Mouse (Mus musculus): Measurements from ENCODE around the gene Arhgap22. TPM values are rescaled to one million over a fixed set of nuclear protein-coding genes. Genes with fewer than 3 reads are reported as not detected.

Arhgap22 gene
- polyA plus RNA-seq, 1 experiment from 2014 or later, result 8.1 TPM

DNA sequence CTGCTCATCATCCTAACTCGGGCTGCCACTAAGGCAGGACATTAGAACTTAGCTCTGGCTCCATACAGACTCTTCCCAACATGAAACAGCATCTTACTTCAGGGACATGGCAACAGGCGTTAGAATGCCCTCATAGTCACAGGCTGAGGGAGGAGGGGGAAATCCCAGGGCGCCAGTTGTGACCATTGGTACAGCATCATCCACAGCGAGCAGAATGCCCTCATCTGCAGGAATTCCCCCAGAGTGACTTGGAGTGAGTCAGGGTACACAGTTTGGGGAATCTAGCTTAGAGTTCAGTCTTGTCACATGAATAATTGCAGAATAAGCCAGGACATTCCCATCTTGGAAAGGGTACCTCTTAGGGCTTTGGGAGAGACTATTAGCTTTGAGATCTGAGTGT, 74.1 kb downstream of the Arhgap22 start:
- ATAC-seq (ENCODE audit: low read depth), result no peak
- Histone ChIP-seq H3K4me1 (replicated peaks; ENCODE audit: control insufficient read depth, insufficient read depth, low read length) (peaks cover 5% of the 10 kb centered on the region; the same call in 1 of the 2 replicates), H3K27ac (ENCODE audit: low read length) (no peak overlapping the region), H3K9me3 (ENCODE audit: control insufficient read depth, low read length) (no peaks in the 10 kb centered on the region), H3K36me3 (ENCODE audit: control insufficient read depth, insufficient read depth, low read length) (no peaks in the 10 kb centered on the region), H3K4me3 (ENCODE audit: low read length) (no peak overlapping the region), H3K27me3 (ENCODE audit: control insufficient read depth, insufficient read depth, low read depth, low read length) (no peaks in the 10 kb centered on the region), H3K9ac (ENCODE audit: low read length) (no peak overlapping the region), H3K4me2 (ENCODE audit: low read depth, low read length) (no peak overlapping the region)
- WGBS, result 75% methylated on average over 4 of the region's 4 CpGs

DNA sequence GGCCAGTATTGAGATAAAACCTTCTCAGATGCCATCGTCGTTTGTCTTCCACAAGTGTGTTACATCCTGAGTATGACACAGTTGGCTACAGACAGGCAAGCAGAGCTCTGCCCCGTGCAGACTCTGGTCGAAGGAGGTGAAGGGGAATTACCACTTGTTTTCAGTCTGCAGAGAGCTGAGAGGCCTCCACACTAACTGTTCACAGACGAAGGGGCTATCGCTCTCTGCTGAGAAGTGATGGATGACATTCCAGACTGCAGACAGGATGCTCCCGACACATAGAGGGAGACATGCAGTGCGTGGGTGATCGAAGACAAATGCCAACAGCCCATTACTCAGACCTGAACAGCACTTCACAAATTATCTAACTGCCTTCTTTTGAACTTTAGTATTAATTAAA, 76.2 kb downstream of the Arhgap22 start:
- Histone ChIP-seq H3K36me3 (ENCODE audit: control insufficient read depth, insufficient read depth, low read length) (no peaks in the 10 kb centered on the region), H3K9ac (ENCODE audit: low read length) (no peak overlapping the region), H3K4me1 (replicated peaks; ENCODE audit: control insufficient read depth, insufficient read depth, low read length) (peaks cover 5% of the 10 kb centered on the region; the same call in 1 of the 2 replicates), H3K4me2 (ENCODE audit: low read depth, low read length) (no peak overlapping the region; the same call in 1 of the 2 replicates), H3K9me3 (ENCODE audit: control insufficient read depth, low read length) (no peaks in the 10 kb centered on the region), H3K4me3 (ENCODE audit: low read length) (no peak overlapping the region), H3K27ac (ENCODE audit: low read length) (no peak overlapping the region), H3K27me3 (ENCODE audit: control insufficient read depth, insufficient read depth, low read depth, low read length) (no peaks in the 10 kb centered on the region; the same call in 1 of the 2 replicates)
- peak; percentile 51; the same call in 1 of the 2 replicates for ATAC-seq (ENCODE audit: low read depth)
- 12% methylated on average over 9 of the region's 9 CpGs for WGBS

DNA sequence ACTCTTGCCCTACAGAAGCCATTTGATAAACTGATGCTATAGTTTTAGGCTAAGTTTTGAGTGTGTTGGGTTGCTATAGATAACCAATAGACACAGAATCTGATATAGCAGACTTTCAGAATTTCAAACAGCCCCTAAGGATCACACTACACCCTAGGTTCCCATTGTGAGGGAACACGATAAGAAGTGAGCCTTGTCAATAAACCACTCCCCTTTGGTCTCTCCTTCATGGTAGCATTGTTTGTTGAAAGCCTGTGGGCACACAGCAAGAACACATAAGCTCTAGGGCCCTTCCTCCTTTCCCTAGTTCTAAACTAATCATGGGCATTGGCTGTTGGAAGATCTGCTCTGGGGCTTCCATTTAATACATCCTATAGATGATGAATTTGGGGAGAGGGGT, 80.7 kb downstream of the Arhgap22 start:
- Histone ChIP-seq H3K27ac (ENCODE audit: low read length) (no peak overlapping the region), H3K9me3 (ENCODE audit: control insufficient read depth, low read length) (no peaks in the 10 kb centered on the region), H3K9ac (ENCODE audit: low read length) (no peak overlapping the region), H3K27me3 (ENCODE audit: control insufficient read depth, insufficient read depth, low read depth, low read length) (no peaks in the 10 kb centered on the region; the same call in 1 of the 2 replicates), H3K4me3 (ENCODE audit: low read length) (no peak overlapping the region), H3K36me3 (ENCODE audit: control insufficient read depth, insufficient read depth, low read length) (no peaks in the 10 kb centered on the region), H3K4me1 (replicated peaks; ENCODE audit: control insufficient read depth, insufficient read depth, low read length) (peaks cover 5% of the 10 kb centered on the region; the same call in 1 of the 2 replicates), H3K4me2 (ENCODE audit: low read depth, low read length) (no peak overlapping the region)
- ATAC-seq (ENCODE audit: low read depth), result no peak
- 56% methylated on average over 1 of the region's 1 CpGs for WGBS

DNA sequence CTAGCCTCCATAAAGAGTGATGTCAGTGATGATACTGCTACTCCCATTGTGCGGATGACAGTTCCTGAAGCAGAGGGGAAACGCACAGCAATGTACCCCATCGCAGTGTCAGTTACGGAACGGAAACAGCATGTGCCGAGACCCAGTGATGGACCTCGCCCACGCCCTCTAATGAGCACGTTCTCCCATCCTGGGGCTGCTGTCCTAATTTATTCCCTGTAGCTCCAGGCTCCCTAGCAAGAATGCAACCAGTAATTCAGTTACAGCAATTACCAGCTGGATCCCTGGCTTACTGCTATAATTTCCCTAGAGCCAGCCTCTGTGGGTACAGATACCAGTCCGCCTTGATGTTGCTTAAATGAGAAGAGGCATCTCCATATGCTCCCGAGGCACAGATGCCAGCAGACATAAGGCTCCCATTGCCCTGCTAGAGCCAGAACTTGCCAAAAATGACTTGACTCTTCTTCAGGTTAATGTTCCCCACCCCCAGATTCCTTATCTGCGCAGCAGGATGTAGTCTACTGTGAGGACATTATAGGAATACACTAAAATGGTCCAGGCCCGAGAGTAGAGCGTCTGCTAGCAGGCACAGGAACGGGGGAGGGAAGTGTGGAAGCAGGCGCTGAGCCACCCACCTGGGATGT, 83.0 kb downstream of the Arhgap22 start:
- H3K9me3 ChIP-seq (ENCODE audit: control insufficient read depth, low read length), result no peaks in the 10 kb centered on the region
- ATAC-seq (ENCODE audit: low read depth), result no peak
- no peak overlapping the region for H3K27ac ChIP-seq (ENCODE audit: low read length)
- H3K36me3 ChIP-seq (ENCODE audit: control insufficient read depth, insufficient read depth, low read length), result no peaks in the 10 kb centered on the region
- no peaks in the 10 kb centered on the region; the same call in 1 of the 2 replicates for H3K27me3 ChIP-seq (ENCODE audit: control insufficient read depth, insufficient read depth, low read depth, low read length)
- no peak overlapping the region for H3K4me3 ChIP-seq (ENCODE audit: low read length)
- no peak overlapping the region for H3K4me2 ChIP-seq (ENCODE audit: low read depth, low read length)
- H3K4me1 ChIP-seq (replicated peaks; ENCODE audit: control insufficient read depth, insufficient read depth, low read length), result no peaks in the 10 kb centered on the region
- 88% methylated on average over 16 of the region's 16 CpGs for WGBS
- no peak overlapping the region for H3K9ac ChIP-seq (ENCODE audit: low read length)

DNA sequence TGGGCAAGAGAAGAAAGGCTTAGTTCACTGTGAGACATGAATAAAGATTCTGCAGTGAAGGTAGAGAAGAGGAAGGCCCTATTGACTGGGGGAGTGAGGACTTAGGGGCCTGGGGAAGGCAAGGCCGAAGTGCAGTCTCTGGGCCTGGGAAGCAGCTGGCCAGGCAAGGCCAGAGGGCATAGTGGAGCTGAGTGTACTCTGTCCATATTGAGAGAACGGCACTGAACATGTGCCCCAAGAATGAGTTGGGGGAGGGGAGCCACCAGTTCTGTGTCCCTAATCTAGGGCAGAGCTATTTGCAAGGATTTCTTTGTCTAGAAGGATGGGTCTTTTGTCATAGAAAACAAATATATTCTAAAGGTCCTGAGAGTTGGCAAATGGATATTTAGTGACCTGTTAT, 86.8 kb downstream of the Arhgap22 start:
- Histone ChIP-seq H3K27me3 (ENCODE audit: control insufficient read depth, insufficient read depth, low read depth, low read length) (no peaks in the 10 kb centered on the region), H3K36me3 (ENCODE audit: control insufficient read depth, insufficient read depth, low read length) (no peaks in the 10 kb centered on the region), H3K4me1 (replicated peaks; ENCODE audit: control insufficient read depth, insufficient read depth, low read length) (no peaks in the 10 kb centered on the region), H3K9ac (ENCODE audit: low read length) (no peak overlapping the region), H3K4me3 (ENCODE audit: low read length) (no peak overlapping the region), H3K27ac (ENCODE audit: low read length) (no peak overlapping the region), H3K4me2 (ENCODE audit: low read depth, low read length) (no peak overlapping the region), H3K9me3 (ENCODE audit: control insufficient read depth, low read length) (no peaks in the 10 kb centered on the region)
- WGBS, result 66% methylated on average over 2 of the region's 2 CpGs
- ATAC-seq (ENCODE audit: low read depth), result no peak

DNA sequence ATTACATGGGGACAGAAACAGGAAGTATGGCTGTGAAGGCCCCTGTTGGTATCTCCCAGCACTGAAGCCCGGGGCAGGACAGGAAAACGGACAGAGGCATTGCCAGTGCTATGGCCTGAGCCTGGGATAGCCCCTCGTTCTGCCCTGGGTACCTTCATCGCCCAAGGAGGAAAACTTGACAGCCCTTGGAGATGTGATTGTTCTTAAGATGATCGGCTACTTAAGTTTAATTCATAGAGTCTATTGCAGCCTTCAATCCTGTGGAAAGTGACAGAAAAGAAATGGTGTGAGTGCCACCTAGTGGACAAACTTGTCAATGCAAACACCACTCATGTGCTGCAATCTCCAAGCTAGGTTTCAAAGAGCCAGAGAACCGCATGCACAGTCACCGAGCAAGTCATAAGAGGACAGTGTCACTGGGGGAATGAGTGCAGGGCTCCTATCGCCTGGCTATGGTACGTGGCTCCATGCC, 89.6 kb downstream of the Arhgap22 start:
- H3K36me3 ChIP-seq (ENCODE audit: control insufficient read depth, insufficient read depth, low read length), result no peaks in the 10 kb centered on the region
- no peak overlapping the region for H3K9ac ChIP-seq (ENCODE audit: low read length)
- WGBS, result 19% methylated on average over 9 of the region's 9 CpGs
- H3K27me3 ChIP-seq (ENCODE audit: control insufficient read depth, insufficient read depth, low read depth, low read length), result no peaks in the 10 kb centered on the region
- H3K4me3 ChIP-seq (ENCODE audit: low read length), result no peak overlapping the region
- no peaks in the 10 kb centered on the region for H3K9me3 ChIP-seq (ENCODE audit: control insufficient read depth, low read length)
- H3K27ac ChIP-seq (ENCODE audit: low read length), result no peak overlapping the region
- H3K4me2 ChIP-seq (ENCODE audit: low read depth, low read length), result no peak overlapping the region
- H3K4me1 ChIP-seq (replicated peaks; ENCODE audit: control insufficient read depth, insufficient read depth, low read length), result no peaks in the 10 kb centered on the region
- ATAC-seq (ENCODE audit: low read depth), result peak; percentile 54

DNA sequence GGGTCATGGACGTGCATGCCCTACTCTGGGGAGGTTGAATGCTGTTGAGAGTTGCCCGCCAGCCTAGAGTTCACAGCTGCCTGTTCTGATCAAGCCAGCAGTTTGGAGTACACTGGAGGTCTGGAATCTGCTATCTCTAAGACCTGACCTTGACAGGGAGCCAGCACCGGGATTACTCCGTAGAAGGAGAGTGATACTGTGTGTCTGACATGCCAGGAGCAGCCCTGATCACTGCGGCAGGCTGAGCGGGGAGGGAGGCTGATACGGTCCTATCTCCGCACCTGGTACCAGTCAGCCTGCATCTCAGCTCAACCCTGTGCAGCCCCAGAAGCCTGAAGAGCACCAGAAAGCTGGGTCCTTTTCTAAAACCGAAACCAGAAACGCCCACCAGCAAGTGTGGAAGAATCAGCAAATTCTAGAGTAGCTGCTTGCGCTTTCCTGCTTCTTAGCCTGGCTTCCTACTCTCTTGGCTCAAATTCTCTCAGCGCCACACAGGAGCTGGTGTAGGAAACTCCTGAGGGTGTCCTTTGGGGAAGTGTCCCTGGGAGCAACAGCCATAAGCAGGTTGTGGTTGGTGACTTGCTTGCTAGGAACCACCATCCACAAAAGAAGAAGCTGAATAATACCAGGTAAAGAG, 91.9 kb downstream of the Arhgap22 start:
- Histone ChIP-seq H3K9me3 (ENCODE audit: control insufficient read depth, low read length) (no peaks in the 10 kb centered on the region), H3K27me3 (ENCODE audit: control insufficient read depth, insufficient read depth, low read depth, low read length) (no peaks in the 10 kb centered on the region), H3K36me3 (ENCODE audit: control insufficient read depth, insufficient read depth, low read length) (no peaks in the 10 kb centered on the region), H3K4me3 (ENCODE audit: low read length) (no peak overlapping the region), H3K27ac (ENCODE audit: low read length) (no peak overlapping the region), H3K4me1 (replicated peaks; ENCODE audit: control insufficient read depth, insufficient read depth, low read length) (no peaks in the 10 kb centered on the region), H3K9ac (ENCODE audit: low read length) (no peak overlapping the region), H3K4me2 (ENCODE audit: low read depth, low read length) (no peak overlapping the region)
- WGBS, result 55% methylated on average over 12 of the region's 12 CpGs
- peak; percentile 26; the same call in 1 of the 2 replicates for ATAC-seq (ENCODE audit: low read depth)

DNA sequence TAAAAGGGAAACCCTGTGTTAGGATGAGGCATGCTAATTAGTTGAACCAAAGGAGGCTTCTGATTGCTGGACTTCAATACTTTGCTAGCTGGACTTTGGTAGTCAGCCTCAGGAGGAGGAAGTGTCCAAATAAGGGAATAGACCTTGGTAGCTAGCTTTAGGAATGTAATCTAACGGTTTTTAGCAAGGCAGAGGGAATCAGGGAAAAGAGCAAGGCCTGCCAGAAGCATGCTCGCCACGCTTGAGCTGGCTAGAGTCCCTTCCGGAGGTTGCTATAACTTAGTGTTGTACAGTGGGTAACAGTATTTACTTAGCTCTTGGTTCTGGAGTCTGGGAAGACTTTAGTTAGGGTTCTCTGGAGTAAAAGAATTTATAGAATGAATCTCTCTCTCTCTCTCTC, 96.9 kb downstream of the Arhgap22 start:
- peak; percentile 53; the same call in 1 of the 2 replicates for ATAC-seq (ENCODE audit: low read depth)
- H3K4me2 ChIP-seq (ENCODE audit: low read depth, low read length), result no peak overlapping the region
- no peak overlapping the region for H3K9ac ChIP-seq (ENCODE audit: low read length)
- peaks cover 12% of the 10 kb centered on the region; the same call in 1 of the 2 replicates for H3K4me1 ChIP-seq (replicated peaks; ENCODE audit: control insufficient read depth, insufficient read depth, low read length)
- H3K27me3 ChIP-seq (ENCODE audit: control insufficient read depth, insufficient read depth, low read depth, low read length), result no peaks in the 10 kb centered on the region
- H3K9me3 ChIP-seq (ENCODE audit: control insufficient read depth, low read length), result no peaks in the 10 kb centered on the region
- H3K27ac ChIP-seq (ENCODE audit: low read length), result no peak overlapping the region; the same call in 1 of the 2 replicates
- 14% methylated on average over 4 of the region's 4 CpGs for WGBS
- no peaks in the 10 kb centered on the region for H3K36me3 ChIP-seq (ENCODE audit: control insufficient read depth, insufficient read depth, low read length)
- no peak overlapping the region for H3K4me3 ChIP-seq (ENCODE audit: low read length)

DNA sequence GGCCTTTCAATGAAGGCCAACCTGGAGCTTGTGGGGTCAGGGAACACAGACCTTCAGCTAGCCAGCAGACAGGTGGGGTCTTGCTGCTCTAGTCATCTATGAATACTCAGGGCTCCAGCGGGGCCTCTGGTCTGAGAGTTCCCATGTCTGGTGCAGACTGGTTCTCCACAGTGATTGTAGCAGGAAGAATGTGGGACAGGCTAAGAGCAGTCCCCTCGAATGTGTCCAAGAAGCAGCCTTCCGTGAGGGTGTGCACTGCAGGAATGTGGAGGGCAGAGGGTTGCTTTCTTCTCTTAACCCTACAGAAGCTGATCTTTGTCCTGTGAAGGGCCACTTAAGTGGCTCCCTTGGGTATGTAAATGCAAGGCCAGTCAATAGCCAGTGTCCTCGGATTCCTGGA, 98.5 kb downstream of the Arhgap22 start:
- Histone ChIP-seq H3K4me2 (ENCODE audit: low read depth, low read length) (no peak overlapping the region), H3K27me3 (ENCODE audit: control insufficient read depth, insufficient read depth, low read depth, low read length) (no peaks in the 10 kb centered on the region), H3K36me3 (ENCODE audit: control insufficient read depth, insufficient read depth, low read length) (no peaks in the 10 kb centered on the region), H3K4me3 (ENCODE audit: low read length) (no peak overlapping the region), H3K9ac (ENCODE audit: low read length) (no peak overlapping the region), H3K27ac (ENCODE audit: low read length) (0 out of 2 replicates have a peak overlapping the region, but pooled peaks have one; percentile 14), H3K4me1 (replicated peaks; ENCODE audit: control insufficient read depth, insufficient read depth, low read length) (peaks cover 12% of the 10 kb centered on the region; the same call in 1 of the 2 replicates), H3K9me3 (ENCODE audit: control insufficient read depth, low read length) (no peaks in the 10 kb centered on the region)
- ATAC-seq (ENCODE audit: low read depth), result peak; percentile 39
- WGBS, result 39% methylated on average over 4 of the region's 4 CpGs

Measured in lung, embryonic 16.5 days (tissue).